Mouse (Mus musculus) bone marrow, adult 2 months (tissue): ENCODE results near the gene Ncoa6.

Experiments
- CTCF ChIP-seq: fragments of 200-500 bp; IDR thresholded peaks from 2 replicates; pipeline ENCODE4 v1.5.1; 2011; ENCODE audit warnings: low read length, control low read depth; ENCODE audit not compliant: control insufficient read depth, insufficient read depth
- POLR2A ChIP-seq: fragments of 200-500 bp; IDR thresholded peaks from 2 replicates; pipeline ENCODE4 v1.6.1; 2011; ENCODE audit warnings: low read depth, mild to moderate bottlenecking, control low read depth, low read length, borderline replicate concordance; ENCODE audit not compliant: control insufficient read depth

GRCm38 (mm10) chr2:155451256-155451655 is 22.4 kb downstream of the Ncoa6 start:
- TF ChIP-seq POLR2A = no peak
- no peak for TF ChIP-seq CTCF
